ENCODE assay signal across 14 mouse cellular contexts in genomic region chr10:111543106-111543505, GRCm38 (mm10). TPM values are rescaled to one million over a fixed set of nuclear protein-coding genes. Genes with fewer than 3 reads are reported as not detected.
DNase-seq lines count a peak whose midpoint lies in the region; ATAC-seq and TF ChIP-seq lines count a peak whose summit lies in the region.
"Had no signal": no experiment of that assay in that cellular context is flagged by ENCODE, and none has a peak within 500 bp of the region (broad histone marks: within the 10 kb centered on the region; RNA-seq: fewer than 3 reads in every experiment).

No protein-coding gene starts in this region.

- no peak overlapping the region for H3K4me3 ChIP-seq in neural tube, embryonic 15.5 days (replicated peaks)
- H3K4me3 ChIP-seq in stomach, postnatal 0 days (ENCODE audit: low read depth, low read length), result no peak overlapping the region
- H3K4me3 ChIP-seq: heart, embryonic 15.5 days; hindbrain, embryonic 13.5 days; liver, embryonic 13.5 days; midbrain, embryonic 13.5 days had no signal

- H3K27ac ChIP-seq in neural tube, embryonic 15.5 days (replicated peaks), result peak overlapping the region; percentile 18; the same call in 1 of the 2 replicates
- peak overlapping the region; percentile 45; the same call in 1 of the 2 replicates for H3K27ac ChIP-seq in stomach, postnatal 0 days (replicated peaks)
- H3K27ac ChIP-seq: heart, embryonic 15.5 days; hindbrain, embryonic 13.5 days; midbrain, embryonic 13.5 days had no signal

- H3K4me2 ChIP-seq in neural tube, embryonic 15.5 days, result no peak overlapping the region
- H3K4me2 ChIP-seq in stomach, postnatal 0 days (replicated peaks; ENCODE audit: low read depth), result no peak overlapping the region
- H3K4me2 ChIP-seq: heart, embryonic 15.5 days; hindbrain, embryonic 13.5 days; liver, embryonic 13.5 days; midbrain, embryonic 13.5 days had no signal

- no peak overlapping the region for H3K9ac ChIP-seq in neural tube, embryonic 15.5 days (replicated peaks)
- H3K9ac ChIP-seq in stomach, postnatal 0 days (ENCODE audit: low read length), result no peak overlapping the region
- H3K9ac ChIP-seq: heart, embryonic 15.5 days; hindbrain, embryonic 13.5 days; liver, embryonic 13.5 days; midbrain, embryonic 13.5 days had no signal

- H3K27me3 ChIP-seq in neural tube, embryonic 15.5 days (replicated peaks), result no peaks in the 10 kb centered on the region
- H3K27me3 ChIP-seq in stomach, postnatal 0 days (ENCODE audit: control insufficient read depth, insufficient read depth, low read length), result no peaks in the 10 kb centered on the region
- H3K27me3 ChIP-seq: heart, embryonic 15.5 days; hindbrain, embryonic 13.5 days; liver, embryonic 13.5 days had no signal

- no peak for ATAC-seq in neural tube, embryonic 15.5 days (ENCODE audit: low FRiP score)
- no peak for ATAC-seq in stomach, postnatal 0 days (ENCODE audit: low FRiP score, low TSS enrichment)

- peak; percentile 21 to 31 for DNase-seq in frontal cortex, postnatal 36 days (ENCODE audit: low spot score in 2 of 2)
- DNase-seq in frontal cortex, postnatal 14 days (ENCODE audit: low spot score in 2 of 2), result no peak
- DNase-seq in layer of hippocampus, adult 9-11 months, result peak; percentile 24
- DNase-seq in layer of hippocampus, postnatal 10 days (ENCODE audit: low spot score in 2 of 2), result no peak
- DNase-seq in neural tube, embryonic 10.5 days (ENCODE audit: extremely low spot score, low spot score), result no peak
- DNase-seq in stomach, postnatal 0 days (ENCODE audit: low spot score), result no peak
- no peak for DNase-seq in embryo, embryonic 10 days (ENCODE audit: low spot score)
- DNase-seq: adrenal gland, postnatal 14 days; liver, embryonic 13.5 days; thymus, postnatal 25 days had no signal

- TF ChIP-seq EP300 in stomach, postnatal 0 days (optimal IDR thresholded peaks at IDR 0.05), result no peak

- H3K9me3 ChIP-seq in neural tube, embryonic 15.5 days (replicated peaks), result no peaks in the 10 kb centered on the region
- no peaks in the 10 kb centered on the region for H3K9me3 ChIP-seq in stomach, postnatal 0 days (ENCODE audit: control insufficient read depth, low read length)
- H3K9me3 ChIP-seq: heart, embryonic 15.5 days; hindbrain, embryonic 13.5 days; liver, embryonic 13.5 days; midbrain, embryonic 13.5 days had no signal

- no peak for TF ChIP-seq CTCF in stomach, postnatal 0 days (IDR thresholded peaks at IDR 0.05; ENCODE audit: low read depth)

- 82% methylated on average over 7 of the region's 7 CpGs for WGBS in neural tube, embryonic 15.5 days
- 86% methylated on average over 7 of the region's 7 CpGs for WGBS in stomach, postnatal 0 days

- no peaks in the 10 kb centered on the region for H3K36me3 ChIP-seq in neural tube, embryonic 15.5 days
- H3K36me3 ChIP-seq in stomach, postnatal 0 days (ENCODE audit: control insufficient read depth, insufficient read depth, low read length), result no peaks in the 10 kb centered on the region
- H3K36me3 ChIP-seq: heart, embryonic 15.5 days; hindbrain, embryonic 13.5 days; liver, embryonic 13.5 days; midbrain, embryonic 13.5 days had no signal

- H3K4me1 ChIP-seq in neural tube, embryonic 15.5 days, result peaks cover 22% of the 10 kb centered on the region
- peaks cover 8% of the 10 kb centered on the region for H3K4me1 ChIP-seq in stomach, postnatal 0 days (replicated peaks; ENCODE audit: control insufficient read depth, insufficient read depth)

RNA-seq across cellular contexts. Expression of gene Phlda1, which starts 37.0 kb away (rescaled TPM):
- 10 to 100 TPM; 23.1 to 23.5 TPM for total RNA-seq in layer of hippocampus, postnatal 10 days (2021)
- 67.4 and 69.7 TPM in 2 replicates for polyA plus RNA-seq in neural tube, embryonic 15.5 days (2015; fragmentation: Nextera tagmentation; extraction: Ambion mirVana)
- 29.6 and 32.3 TPM in 2 replicates for polyA plus RNA-seq in stomach, postnatal 0 days (2015; fragmentation: Nextera tagmentation; extraction: Ambion mirVana)

Comparison
In these comparisons a context has a peak if more than half of its experiments do, and no peak if none do; other contexts are left out.
1. DNase-seq: peak in frontal cortex, postnatal 36 days (2 of 2) and layer of hippocampus, adult 9-11 months (single experiment); none in frontal cortex, postnatal 14 days (0 of 2), layer of hippocampus, postnatal 10 days (0 of 2), neural tube, embryonic 10.5 days (single experiment), stomach, postnatal 0 days (single experiment) and embryo, embryonic 10 days (single experiment).